Mouse (Mus musculus): ENCODE results near the gene Lexm. TPM values are rescaled to one million over a fixed set of nuclear protein-coding genes. Genes with fewer than 3 reads are reported as not detected.

Lexm gene
- polyA plus RNA-seq, 1 experiment, result 0.08 TPM

DNA sequence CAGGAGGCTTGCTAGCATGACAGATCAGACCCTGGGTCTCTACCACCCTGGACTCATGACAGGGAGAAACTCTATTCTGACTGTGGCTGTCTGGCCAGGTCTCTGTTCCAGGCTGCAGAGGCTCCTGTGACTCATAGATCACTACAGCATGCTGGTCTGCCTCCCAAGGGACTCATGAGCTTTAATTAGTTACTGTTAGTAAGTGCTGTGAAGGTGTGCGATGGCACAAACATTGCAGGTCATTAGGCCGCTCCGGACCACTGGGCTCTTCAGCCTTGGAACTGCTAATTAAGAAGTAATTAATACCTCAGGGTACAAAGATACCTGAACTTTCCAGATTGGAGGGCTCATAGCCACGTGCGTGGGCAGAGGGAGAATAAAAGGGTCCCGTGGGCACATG, 30.1 kb upstream of the Lexm start:
- no peak overlapping the region for H3K4me3 ChIP-seq (ENCODE audit: insufficient read depth, low read length)
- no peak overlapping the region for H3K27ac ChIP-seq (ENCODE audit: insufficient read depth, low read length)
- TF ChIP-seq POLR2A (IDR thresholded peaks at IDR 0.05; ENCODE audit: extremely low read depth, insufficient read depth, low read length) (no peak), CTCF (IDR thresholded peaks at IDR 0.05; ENCODE audit: extremely low read depth, insufficient read depth, low read length) (no peak)
- H3K4me1 ChIP-seq (ENCODE audit: control insufficient read depth, insufficient read depth, low read length), result peaks cover 3% of the 10 kb centered on the region

DNA sequence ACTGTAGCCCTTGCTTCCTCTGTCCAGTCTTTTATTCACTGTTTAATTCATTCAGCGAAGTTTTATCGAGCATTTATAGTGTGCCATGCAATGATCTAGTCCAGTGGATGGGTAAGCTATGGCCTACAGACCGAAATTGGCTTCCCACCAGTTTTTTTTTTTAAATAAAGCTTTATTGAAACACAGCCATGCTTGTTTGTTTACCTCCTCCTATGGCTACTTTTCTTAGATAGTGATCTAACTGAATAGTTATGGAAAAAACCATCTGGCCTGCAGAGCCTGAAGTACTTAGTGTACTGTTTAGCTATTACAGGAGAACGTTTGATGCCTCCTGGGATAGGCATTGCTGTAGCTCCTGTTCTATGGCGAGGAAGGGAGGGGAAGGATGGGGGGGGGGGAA, 28.8 kb upstream of the Lexm start:
- H3K4me1 ChIP-seq (ENCODE audit: control insufficient read depth, insufficient read depth, low read length), result no peaks in the 10 kb centered on the region
- H3K27ac ChIP-seq (ENCODE audit: insufficient read depth, low read length), result no peak overlapping the region
- TF ChIP-seq CTCF (IDR thresholded peaks at IDR 0.05; ENCODE audit: extremely low read depth, insufficient read depth, low read length) (no peak), POLR2A (IDR thresholded peaks at IDR 0.05; ENCODE audit: extremely low read depth, insufficient read depth, low read length) (no peak)
- H3K4me3 ChIP-seq (ENCODE audit: insufficient read depth, low read length), result no peak overlapping the region

DNA sequence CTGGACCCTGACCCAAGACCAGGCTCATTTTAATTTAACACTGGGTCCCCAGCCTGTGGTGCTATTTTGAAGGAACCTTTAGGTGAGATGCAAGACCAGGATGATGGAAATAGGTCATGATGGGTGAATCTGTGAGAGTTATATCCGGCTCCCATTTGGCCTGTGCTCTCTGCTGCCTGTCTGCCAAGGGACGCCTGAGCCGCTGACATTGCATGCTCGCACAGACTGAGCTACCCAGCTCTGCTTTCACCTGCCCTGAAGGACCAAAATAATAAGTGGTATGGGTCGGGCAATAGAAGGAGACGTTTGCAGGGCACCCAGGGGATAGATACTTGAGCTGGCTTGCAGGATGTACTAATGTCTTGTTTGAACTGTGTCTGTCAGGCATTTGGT, 27.2 kb upstream of the Lexm start:
- Histone ChIP-seq H3K27ac (ENCODE audit: insufficient read depth, low read length) (no peak overlapping the region), H3K4me1 (ENCODE audit: control insufficient read depth, insufficient read depth, low read length) (no peaks in the 10 kb centered on the region), H3K4me3 (ENCODE audit: insufficient read depth, low read length) (no peak overlapping the region)
- TF ChIP-seq POLR2A (IDR thresholded peaks at IDR 0.05; ENCODE audit: extremely low read depth, insufficient read depth, low read length) (no peak), CTCF (IDR thresholded peaks at IDR 0.05; ENCODE audit: extremely low read depth, insufficient read depth, low read length) (no peak)

DNA sequence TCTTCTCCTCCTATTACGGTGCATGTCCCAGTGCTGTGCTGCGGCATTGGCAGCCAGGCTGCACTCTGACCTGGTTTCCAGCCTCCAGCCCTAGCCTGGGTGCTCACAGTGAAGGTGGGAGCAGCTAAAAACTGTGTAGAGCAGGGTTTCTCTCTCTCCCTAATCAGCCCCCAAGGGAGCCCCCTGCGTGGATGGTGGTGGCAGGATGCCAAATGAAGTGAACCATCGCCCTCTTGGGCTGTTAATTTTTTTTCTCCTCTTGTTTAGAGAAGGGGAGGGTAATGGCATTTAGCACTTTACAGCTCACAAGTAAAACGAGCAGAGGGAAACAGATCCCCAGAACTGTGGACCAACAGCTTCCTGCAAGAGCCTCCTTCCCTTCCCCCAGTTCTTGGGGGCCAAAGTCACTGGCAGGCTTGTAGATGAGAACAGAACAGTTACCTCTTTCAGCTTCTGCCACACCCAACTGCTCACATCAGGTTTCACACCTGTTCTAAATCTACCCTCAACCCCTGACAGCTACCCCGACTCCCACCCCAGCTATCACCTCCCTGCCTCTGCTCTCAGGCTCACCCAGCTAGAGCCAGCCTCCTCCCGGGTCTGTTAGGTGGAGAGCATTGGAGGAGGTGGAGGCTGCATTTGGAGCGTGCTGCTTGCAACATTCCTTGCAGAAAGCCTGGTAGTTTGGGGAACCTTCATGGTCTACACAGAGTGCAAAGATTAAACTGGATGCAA, 26.6 kb upstream of the Lexm start:
- TF ChIP-seq POLR2A (IDR thresholded peaks at IDR 0.05; ENCODE audit: extremely low read depth, insufficient read depth, low read length), result no peak
- Histone ChIP-seq H3K4me3 (ENCODE audit: insufficient read depth, low read length) (no peak overlapping the region), H3K4me1 (ENCODE audit: control insufficient read depth, insufficient read depth, low read length) (no peaks in the 10 kb centered on the region), H3K27ac (ENCODE audit: insufficient read depth, low read length) (no peak overlapping the region)

DNA sequence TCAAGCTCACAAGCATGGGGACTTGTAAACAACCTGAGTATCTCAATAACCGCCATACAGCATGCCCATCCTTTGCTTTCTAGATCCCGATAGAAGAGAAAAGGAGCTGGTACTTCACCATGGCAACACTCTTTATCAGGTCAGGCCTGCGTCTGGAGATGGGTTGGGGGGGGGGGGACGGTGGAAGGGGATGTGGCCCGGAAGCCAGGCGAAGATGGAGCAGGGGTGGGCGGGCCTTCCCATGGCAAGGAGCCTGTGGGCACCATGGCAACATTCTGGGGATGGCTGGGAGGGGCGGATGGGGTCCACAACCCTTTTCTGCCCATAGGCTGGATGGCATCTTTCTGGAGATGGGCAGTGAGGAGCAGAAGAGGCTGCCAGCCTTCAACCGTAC, 17.0 kb upstream of the Lexm start:
- TF ChIP-seq CTCF (IDR thresholded peaks at IDR 0.05; ENCODE audit: extremely low read depth, insufficient read depth, low read length) (no peak), POLR2A (IDR thresholded peaks at IDR 0.05; ENCODE audit: extremely low read depth, insufficient read depth, low read length) (no peak)
- no peak overlapping the region for H3K4me3 ChIP-seq (ENCODE audit: insufficient read depth, low read length)
- peak overlapping the region; percentile 18; the same call in 1 of the 2 replicates for H3K27ac ChIP-seq (ENCODE audit: insufficient read depth, low read length)
- peaks cover 9% of the 10 kb centered on the region for H3K4me1 ChIP-seq (ENCODE audit: control insufficient read depth, insufficient read depth, low read length)

DNA sequence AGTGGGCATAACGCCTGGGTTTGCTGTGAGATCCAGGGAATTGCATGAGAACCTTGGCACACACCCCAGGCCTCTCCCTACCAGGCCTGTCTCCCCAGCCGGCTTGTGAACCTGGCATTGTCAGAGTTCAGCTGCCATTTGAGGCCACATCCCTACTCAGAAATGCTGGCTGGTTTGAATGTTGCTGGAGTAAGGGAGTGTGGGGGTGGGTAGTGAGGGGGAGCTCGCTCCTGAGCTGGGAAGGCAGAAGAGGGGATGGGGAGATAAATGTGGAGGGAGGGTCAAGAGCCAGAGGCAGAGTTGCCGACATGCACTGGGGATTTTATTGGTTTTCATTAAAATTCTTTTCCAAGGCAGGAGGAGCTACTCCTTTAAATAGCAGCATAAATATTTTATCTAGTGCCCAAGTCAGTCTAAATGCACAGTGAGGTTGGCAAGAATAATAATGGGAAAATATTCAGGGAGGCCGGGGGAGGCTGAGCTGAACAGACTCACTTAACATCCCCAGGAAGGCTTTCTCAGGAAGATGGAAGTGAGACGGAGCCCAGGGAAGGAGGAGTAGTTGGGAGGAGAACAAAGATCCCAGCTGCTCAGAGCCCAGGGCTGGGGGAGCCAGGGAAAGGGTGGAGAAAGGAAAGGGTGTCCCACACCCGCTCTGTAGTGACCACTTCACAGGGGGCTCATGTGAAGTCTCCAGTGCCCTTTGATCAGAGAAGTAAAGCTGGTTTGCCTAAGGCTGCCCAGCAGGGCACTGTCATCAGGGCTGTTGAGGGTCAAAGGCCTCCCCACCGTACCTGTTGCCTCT, 16.4 kb upstream of the Lexm start:
- no peak for TF ChIP-seq POLR2A (IDR thresholded peaks at IDR 0.05; ENCODE audit: extremely low read depth, insufficient read depth, low read length)
- TF ChIP-seq CTCF (IDR thresholded peaks at IDR 0.05; ENCODE audit: extremely low read depth, insufficient read depth, low read length), result no peak
- Histone ChIP-seq H3K4me3 (ENCODE audit: insufficient read depth, low read length) (no peak overlapping the region), H3K4me1 (ENCODE audit: control insufficient read depth, insufficient read depth, low read length) (peaks cover 9% of the 10 kb centered on the region), H3K27ac (ENCODE audit: insufficient read depth, low read length) (peak overlapping the region; percentile 18)

DNA sequence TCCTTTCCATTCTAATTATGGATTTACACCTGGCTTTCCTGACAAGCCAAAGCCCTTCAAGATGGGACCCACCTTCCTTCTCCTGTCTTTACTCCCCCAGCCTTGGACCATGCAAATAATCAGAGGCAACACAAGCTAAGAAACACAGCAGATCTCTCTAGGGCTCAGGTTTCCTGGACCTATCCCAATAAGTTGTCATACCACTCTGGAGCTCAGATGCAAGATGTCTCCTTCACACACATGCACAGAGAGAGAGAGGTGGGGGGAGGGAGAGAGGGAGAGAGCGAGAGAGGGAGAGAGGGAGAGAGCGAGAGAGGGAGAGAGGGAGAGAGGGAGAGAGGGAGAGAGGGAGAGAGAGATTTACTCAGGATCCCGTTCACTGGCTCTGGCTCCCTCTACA, 15.3 kb upstream of the Lexm start:
- H3K4me3 ChIP-seq (ENCODE audit: insufficient read depth, low read length), result no peak overlapping the region
- TF ChIP-seq POLR2A (IDR thresholded peaks at IDR 0.05; ENCODE audit: extremely low read depth, insufficient read depth, low read length) (no peak), CTCF (IDR thresholded peaks at IDR 0.05; ENCODE audit: extremely low read depth, insufficient read depth, low read length) (no peak)
- peak overlapping the region; percentile 40; the same call in 1 of the 2 replicates for H3K27ac ChIP-seq (ENCODE audit: insufficient read depth, low read length)
- peaks cover 11% of the 10 kb centered on the region for H3K4me1 ChIP-seq (ENCODE audit: control insufficient read depth, insufficient read depth, low read length)

DNA sequence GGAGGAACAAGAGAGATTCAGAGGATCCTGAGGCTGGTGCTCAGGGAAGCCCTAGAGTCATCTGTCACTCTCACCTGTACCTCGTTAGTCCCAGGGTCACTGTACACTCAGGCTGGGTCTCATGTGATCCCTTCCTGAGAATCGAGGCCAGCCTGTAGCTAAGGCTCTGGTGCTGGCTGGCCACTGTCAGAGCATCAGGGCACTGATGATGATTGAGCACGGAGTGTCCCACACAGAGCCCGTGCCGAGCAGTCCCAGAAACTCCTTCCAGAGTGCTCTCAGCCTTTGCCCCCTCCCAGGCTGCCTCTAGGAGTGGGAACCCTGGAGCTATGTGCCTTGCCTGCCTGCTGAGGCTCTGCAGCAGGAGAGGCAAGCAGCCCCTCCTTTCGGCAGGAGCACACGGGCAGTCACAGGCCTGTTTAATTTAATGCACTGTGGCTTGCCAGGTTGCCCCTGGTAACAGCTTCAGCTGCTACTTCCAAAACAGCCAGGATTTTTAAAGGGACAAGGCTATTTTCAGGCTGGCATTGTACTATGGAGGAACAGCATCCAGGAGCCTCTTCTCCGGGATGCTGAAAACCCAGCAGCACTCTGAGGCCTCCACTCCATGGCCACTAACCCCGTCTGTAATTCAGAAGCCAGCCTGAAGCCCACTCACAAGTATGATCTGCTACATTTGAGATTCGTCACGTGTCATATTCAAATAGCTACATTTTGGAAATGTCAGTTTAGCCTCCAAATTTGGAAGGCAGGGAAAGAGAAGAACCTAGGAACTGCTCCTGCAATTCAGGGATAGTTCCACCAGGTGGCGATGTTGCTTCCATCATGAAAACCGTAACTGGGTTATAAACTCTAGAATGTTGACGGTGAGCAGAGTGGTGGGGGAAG, 13.5 kb upstream of the Lexm start:
- peak overlapping the region; percentile 62 for H3K27ac ChIP-seq (ENCODE audit: insufficient read depth, low read length)
- peak; percentile 73 for TF ChIP-seq CTCF (IDR thresholded peaks at IDR 0.05; ENCODE audit: extremely low read depth, insufficient read depth, low read length)
- TF ChIP-seq POLR2A (IDR thresholded peaks at IDR 0.05; ENCODE audit: extremely low read depth, insufficient read depth, low read length), result peak; percentile 78; the same call in 1 of the 2 replicates
- H3K4me3 ChIP-seq (ENCODE audit: insufficient read depth, low read length), result no peak overlapping the region
- H3K4me1 ChIP-seq (ENCODE audit: control insufficient read depth, insufficient read depth, low read length), result peaks cover 13% of the 10 kb centered on the region

DNA sequence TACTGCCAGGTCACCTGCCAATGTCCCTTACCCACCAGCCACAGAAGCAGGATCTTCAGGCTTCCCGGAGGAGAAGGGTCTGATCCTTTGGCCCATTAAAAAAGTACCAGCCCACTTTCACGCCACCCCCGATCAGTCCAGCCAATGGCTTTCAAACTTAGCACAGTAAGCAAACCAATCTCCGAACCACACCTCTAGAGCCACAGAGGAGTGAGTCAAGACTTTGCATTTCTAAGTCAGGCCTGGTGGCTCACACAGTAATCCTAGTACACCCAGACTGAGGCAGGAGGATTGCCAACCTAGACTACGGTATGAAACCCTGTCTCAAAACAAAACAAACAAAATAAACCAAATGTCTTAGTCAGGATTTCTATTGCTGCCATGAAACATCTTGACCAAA, 12.3 kb upstream of the Lexm start:
- Histone ChIP-seq H3K4me1 (ENCODE audit: control insufficient read depth, insufficient read depth, low read length) (peaks cover 10% of the 10 kb centered on the region), H3K4me3 (ENCODE audit: insufficient read depth, low read length) (no peak overlapping the region), H3K27ac (ENCODE audit: insufficient read depth, low read length) (no peak overlapping the region)
- TF ChIP-seq POLR2A (IDR thresholded peaks at IDR 0.05; ENCODE audit: extremely low read depth, insufficient read depth, low read length) (no peak), CTCF (IDR thresholded peaks at IDR 0.05; ENCODE audit: extremely low read depth, insufficient read depth, low read length) (no peak)
